Mouse (Mus musculus): Measurements from ENCODE around the gene Spty2d1.
"Not testable (repeated sequence)": the region's sequence is repeated elsewhere in the genome, so short reads cannot be mapped to it uniquely, and the experiment has no call there.

The Spty2d1 gene

GRCm38 (mm10) chr7:46989387-46989786 is 18.8 kb downstream of the Spty2d1 start:
- DNase-seq (ENCODE audit: low read depth, low spot score), result not testable (repeated sequence)

- no peak for DNase-seq (ENCODE audit: low read depth, low spot score)
Measured at GRCm38 (mm10) chr7:46987073-46987472, 21.1 kb downstream of the Spty2d1 start.

GRCm38 (mm10) chr7:46986646-46987045 is 21.6 kb downstream of the Spty2d1 start:
- no peak for DNase-seq (ENCODE audit: low read depth, low spot score)

GRCm38 (mm10) chr7:46985718-46986505 is 22.3 kb downstream of the Spty2d1 start:
- DNase-seq (ENCODE audit: low read depth, low spot score), result no peak

- no peak for DNase-seq (ENCODE audit: low read depth, low spot score)
Measured at GRCm38 (mm10) chr7:46983280-46983679, 24.9 kb downstream of the Spty2d1 start, which contains the start of gene Gm9999. Gene Gm9999, plus strand, starts transcription at chr7:46983580.

- no peak for DNase-seq (ENCODE audit: low read depth, low spot score)
Measured at GRCm38 (mm10) chr7:46975456-46975855, 32.8 kb downstream of the Spty2d1 start.

GRCm38 (mm10) chr7:46974648-46975047 is 33.6 kb downstream of the Spty2d1 start:
- DNase-seq (ENCODE audit: low read depth, low spot score), result no peak

GRCm38 (mm10) chr7:46969898-46970297 is 38.3 kb downstream of the Spty2d1 start:
- no peak for DNase-seq (ENCODE audit: low read depth, low spot score)

GRCm38 (mm10) chr7:46964070-46964469 is 44.1 kb downstream of the Spty2d1 start:
- no peak for DNase-seq (ENCODE audit: low read depth, low spot score)

- DNase-seq (ENCODE audit: low read depth, low spot score), result peak; percentile 88
Measured at GRCm38 (mm10) chr7:46962806-46963618, 45.2 kb downstream of the Spty2d1 start.

GRCm38 (mm10) chr7:46962132-46962531 is 46.1 kb downstream of the Spty2d1 start:
- no peak for DNase-seq (ENCODE audit: low read depth, low spot score)

- DNase-seq (ENCODE audit: low read depth, low spot score), result no peak
Measured at GRCm38 (mm10) chr7:46960991-46961390, 47.2 kb downstream of the Spty2d1 start.

GRCm38 (mm10) chr7:46958853-46959252 is 49.4 kb downstream of the Spty2d1 start:
- DNase-seq (ENCODE audit: low read depth, low spot score), result no peak

- peak; percentile 89 for DNase-seq (ENCODE audit: low read depth, low spot score)
Measured at GRCm38 (mm10) chr7:46957831-46958691, 50.1 kb downstream of the Spty2d1 start, which contains the start of gene Uevld. Gene Uevld, minus strand, starts transcription at chr7:46958527.

Measured in forelimb bud, embryonic 11.5 days (tissue).